Mouse (Mus musculus) thymus, adult 2 months (tissue): ENCODE measurements around the gene Apex1.

Experiments
- CTCF ChIP-seq: fragments of 200-500 bp; IDR thresholded peaks from 2 replicates; pipeline ENCODE4 v1.5.1; 2012; ENCODE audit warnings: mild to moderate bottlenecking, control low read depth, low read length, moderate library complexity, borderline replicate concordance; ENCODE audit not compliant: control insufficient read depth, poor library complexity, insufficient read depth; ENCODE audit errors: extremely low read depth
- POLR2A ChIP-seq: fragments of 200-500 bp; IDR thresholded peaks from 2 replicates; pipeline ENCODE4 v1.6.1; 2012; ENCODE audit warnings: mild to moderate bottlenecking, low read length, control low read depth, moderate library complexity; ENCODE audit not compliant: control insufficient read depth, poor library complexity, insufficient read depth; ENCODE audit errors: extremely low read depth

- no peak for TF ChIP-seq CTCF
- TF ChIP-seq POLR2A = no peak
Measured at GRCm38 (mm10) chr14:50968216-50968980, 43.6 kb downstream of the Apex1 start.
